Mouse (Mus musculus) thymus, adult 2 months (tissue): ENCODE measurements around the gene AL607142.1. TPM values are rescaled to one million over a fixed set of nuclear protein-coding genes. Genes with fewer than 3 reads are reported as not detected.

ENCODE experiments used
- DNase-seq: peaks from one replicate; pipeline ENCODE4 v3.0.0; 2021
- H3K27ac ChIP-seq: fragments of 200-500 bp; 2 replicates; pipeline ENCODE4 v1.5.1; 2012; ENCODE audit warnings: low read length, control low read depth; ENCODE audit not compliant: control insufficient read depth, insufficient read depth
- H3K27me3 ChIP-seq: fragments of 200-500 bp; 2 replicates; pipeline ENCODE4 v1.6.1; 2012; ENCODE audit warnings: mild to moderate bottlenecking, low read length, moderate library complexity, mixed read lengths; ENCODE audit not compliant: control insufficient read depth, insufficient read depth
- H3K36me3 ChIP-seq: fragments of 200-500 bp; 2 replicates; pipeline ENCODE4 v1.6.1; 2012; ENCODE audit warnings: mild to moderate bottlenecking, low read length, moderate library complexity; ENCODE audit not compliant: control insufficient read depth, insufficient read depth
- H3K4me1 ChIP-seq: fragments of 200-500 bp; replicated peaks from 2 replicates; pipeline ENCODE4 v1.6.1; 2012; ENCODE audit warnings: low read length; ENCODE audit not compliant: control insufficient read depth, insufficient read depth
- H3K4me3 ChIP-seq: fragments of 200-500 bp; 2 replicates; pipeline ENCODE4 v1.5.1; 2012; ENCODE audit warnings: mild to moderate bottlenecking, low read length, control low read depth, moderate library complexity; ENCODE audit not compliant: control insufficient read depth, insufficient read depth
- CTCF ChIP-seq: fragments of 200-500 bp; IDR thresholded peaks from 2 replicates; pipeline ENCODE4 v1.5.1; 2012; ENCODE audit warnings: mild to moderate bottlenecking, control low read depth, low read length, moderate library complexity, borderline replicate concordance; ENCODE audit not compliant: control insufficient read depth, poor library complexity, insufficient read depth; ENCODE audit errors: extremely low read depth
- POLR2A ChIP-seq: fragments of 200-500 bp; IDR thresholded peaks from 2 replicates; pipeline ENCODE4 v1.6.1; 2012; ENCODE audit warnings: mild to moderate bottlenecking, low read length, control low read depth, moderate library complexity; ENCODE audit not compliant: control insufficient read depth, poor library complexity, insufficient read depth; ENCODE audit errors: extremely low read depth
- WGBS: fragments of 180-500 bp; shearing (Covaris S2); methylation state at CpG from one replicate; pipeline ENCODE4 v1.1.7; 2018; 5-methylcytosine and 5-hydroxymethylcytosine counted together
- polyA plus RNA-seq: library from polyadenylated mRNA; depleted of rRNA; stranded (reverse); fragments of >200 nt; gene quantifications from 2 replicates; pipeline ENCODE4 v1.2.3, GENCODE M21; 2012

AL607142.1 gene
- polyA plus RNA-seq, 1 experiment = not detected

DNA sequence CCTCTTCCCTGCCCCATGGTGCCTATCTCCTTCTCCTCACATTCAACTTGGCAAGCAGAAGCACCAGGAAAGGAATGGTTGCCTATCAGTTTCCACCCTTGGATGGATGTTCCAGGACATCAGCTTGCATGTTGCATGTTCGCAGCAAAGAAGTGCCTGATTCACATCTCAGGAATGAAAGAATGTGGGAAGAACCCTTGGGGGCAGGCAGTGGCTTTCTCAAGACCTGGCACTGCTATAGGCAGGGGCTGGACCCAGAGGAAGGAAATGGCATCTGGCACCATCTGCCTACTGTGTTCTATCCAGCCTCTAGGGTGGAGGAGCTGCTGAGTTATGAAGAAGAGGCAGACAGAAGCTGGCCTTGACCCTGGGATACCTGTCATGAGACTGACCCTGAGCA is 34.9 kb upstream of the AL607142.1 start:
- no peak overlapping the region for H3K27ac ChIP-seq
- WGBS = 91% methylated on average over 1 of the region's 1 CpGs
- no peak overlapping the region for H3K4me3 ChIP-seq
- peaks cover 38% of the 10 kb centered on the region for H3K4me1 ChIP-seq
- no peak for TF ChIP-seq POLR2A
- no peaks in the 10 kb centered on the region for H3K36me3 ChIP-seq
- no peak for DNase-seq
- H3K27me3 ChIP-seq = no peaks in the 10 kb centered on the region

GRCm38 (mm10) chr4:120032320-120032983 is 32.3 kb upstream of the AL607142.1 start:
- no peaks in the 10 kb centered on the region for H3K27me3 ChIP-seq
- no peak overlapping the region; the same call in 1 of the 2 replicates for H3K27ac ChIP-seq
- 13% methylated on average over 69 of the region's 70 CpGs for WGBS
- TF ChIP-seq CTCF (no peak), POLR2A (no peak)
- peak; percentile 76 for DNase-seq
- no peaks in the 10 kb centered on the region for H3K36me3 ChIP-seq
- H3K4me3 ChIP-seq = peak overlapping the region; percentile 66
- peaks cover 53% of the 10 kb centered on the region for H3K4me1 ChIP-seq

DNA sequence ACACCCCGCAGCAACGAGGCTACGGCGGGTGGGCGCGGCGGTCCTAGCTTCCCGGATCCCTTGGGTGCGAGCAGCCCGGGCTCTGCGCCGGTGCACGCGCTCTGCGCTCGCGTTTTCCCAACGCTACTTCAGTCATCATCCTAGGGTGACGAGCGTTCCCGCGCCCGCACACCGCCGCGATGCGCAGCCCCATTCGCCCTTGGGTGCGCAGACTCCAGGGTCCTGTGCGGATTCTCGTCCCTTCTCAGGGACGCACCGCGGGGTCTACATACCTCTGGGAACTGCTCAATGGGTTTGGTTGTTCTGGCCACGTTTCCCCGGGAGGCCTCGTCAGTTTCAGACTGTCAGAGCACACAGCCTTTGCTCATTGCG is 31.8 kb upstream of the AL607142.1 start:
- DNase-seq = no peak
- peak overlapping the region; percentile 66 for H3K4me3 ChIP-seq
- no peaks in the 10 kb centered on the region for H3K27me3 ChIP-seq
- no peak for TF ChIP-seq POLR2A
- TF ChIP-seq CTCF = no peak
- peaks cover 53% of the 10 kb centered on the region for H3K4me1 ChIP-seq
- H3K36me3 ChIP-seq = no peaks in the 10 kb centered on the region
- no peak overlapping the region for H3K27ac ChIP-seq
- WGBS = under 1% methylated on average over 38 of the region's 38 CpGs

DNA sequence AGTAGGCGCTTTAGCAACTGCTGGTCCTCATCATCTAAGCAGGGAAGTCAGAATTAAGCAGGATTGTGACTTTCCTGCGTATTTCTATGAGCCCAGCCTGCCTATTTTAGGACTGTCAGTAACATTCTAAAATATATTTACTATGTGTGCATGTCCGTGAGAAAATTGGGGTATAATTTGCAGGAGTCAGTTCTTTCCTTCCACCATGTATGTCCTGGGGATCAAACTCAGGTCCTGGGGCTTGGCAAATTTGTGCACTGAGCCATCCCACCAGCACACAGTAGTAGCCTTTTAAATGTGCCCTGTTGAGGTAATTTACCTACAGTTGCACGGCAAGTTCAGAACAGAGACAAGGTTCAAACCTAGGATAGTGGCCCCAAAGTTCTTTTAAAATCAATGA is 28.5 kb upstream of the AL607142.1 start:
- Histone ChIP-seq H3K4me1 (peaks cover 63% of the 10 kb centered on the region), H3K4me3 (no peak overlapping the region), H3K27me3 (no peaks in the 10 kb centered on the region), H3K36me3 (no peaks in the 10 kb centered on the region), H3K27ac (no peak overlapping the region)
- no peak for DNase-seq
- TF ChIP-seq CTCF (no peak), POLR2A (no peak)
- WGBS = 93% methylated on average over 4 of the region's 4 CpGs

GRCm38 (mm10) chr4:120037007-120037406 is 27.8 kb upstream of the AL607142.1 start:
- H3K4me1 ChIP-seq = peaks cover 64% of the 10 kb centered on the region
- H3K27me3 ChIP-seq = no peaks in the 10 kb centered on the region
- WGBS = 14% methylated on average over 7 of the region's 7 CpGs
- no peak overlapping the region for H3K4me3 ChIP-seq
- no peaks in the 10 kb centered on the region for H3K36me3 ChIP-seq
- TF ChIP-seq POLR2A = no peak
- TF ChIP-seq CTCF = no peak
- peak; percentile 39 for DNase-seq
- H3K27ac ChIP-seq = no peak overlapping the region

GRCm38 (mm10) chr4:120041520-120041919 is 23.3 kb upstream of the AL607142.1 start:
- H3K27ac ChIP-seq = no peak overlapping the region
- no peak for DNase-seq
- peaks cover 47% of the 10 kb centered on the region for H3K4me1 ChIP-seq
- 48% methylated on average over 2 of the region's 2 CpGs for WGBS
- no peaks in the 10 kb centered on the region for H3K36me3 ChIP-seq
- H3K27me3 ChIP-seq = no peaks in the 10 kb centered on the region
- no peak overlapping the region for H3K4me3 ChIP-seq
- TF ChIP-seq POLR2A = no peak
- no peak for TF ChIP-seq CTCF

- Histone ChIP-seq H3K27ac (no peak overlapping the region), H3K27me3 (no peaks in the 10 kb centered on the region), H3K4me1 (peaks cover 39% of the 10 kb centered on the region), H3K4me3 (no peak overlapping the region), H3K36me3 (no peaks in the 10 kb centered on the region)
- no peak for DNase-seq
- 95% methylated on average over 7 of the region's 7 CpGs for WGBS
- TF ChIP-seq POLR2A = no peak
- no peak for TF ChIP-seq CTCF
Observed at GRCm38 (mm10) chr4:120042480-120042879, 22.3 kb upstream of the AL607142.1 start.
